Mouse (Mus musculus) intestine, embryonic 14.5 days (tissue): ENCODE data around the gene Akt1s1. TPM values are rescaled to one million over a fixed set of nuclear protein-coding genes. Genes with fewer than 3 reads are reported as not detected.

Experiments
- ATAC-seq: fragments of 200-750 bp; cut with Nextera tagmentation; replicated peaks from 2 replicates; pipeline ENCODE4 v1.8.0; 2017; ENCODE audit warnings: low read depth, moderate number of reproducible peaks, moderate TSS enrichment, moderate library complexity; ENCODE audit not compliant: low FRiP score, low TSS enrichment
- DNase-seq: peaks from one replicate; pipeline ENCODE4 v3.0.0-alpha.2; 2018; ENCODE audit warnings: low spot score
- H3K27ac ChIP-seq: fragments of 300-500 bp; sonication (generic); 2 replicates; pipeline ENCODE4 v1.5.1; 2014; ENCODE audit warnings: low read depth, mild to moderate bottlenecking, control low read depth
- H3K27me3 ChIP-seq: fragments of 300-500 bp; sonication (generic); replicated peaks from 2 replicates; pipeline ENCODE4 v1.6.1; 2014; ENCODE audit warnings: low read length, control low read depth; ENCODE audit not compliant: control insufficient read depth, insufficient read depth
- H3K36me3 ChIP-seq: fragments of 300-500 bp; sonication (generic); 2 replicates; pipeline ENCODE4 v1.6.1; 2014; ENCODE audit warnings: low read length, control low read depth; ENCODE audit not compliant: control insufficient read depth, insufficient read depth
- H3K4me1 ChIP-seq: fragments of 300-500 bp; sonication (generic); replicated peaks from 2 replicates; pipeline ENCODE4 v1.6.1; 2014; ENCODE audit warnings: low read length, control low read depth, mixed read lengths; ENCODE audit not compliant: control insufficient read depth, insufficient read depth
- H3K4me2 ChIP-seq: fragments of 300-500 bp; sonication (generic); 2 replicates; pipeline ENCODE4 v1.6.1; 2014; ENCODE audit warnings: low read length
- H3K4me3 ChIP-seq: fragments of 300-500 bp; sonication (generic); 2 replicates; pipeline ENCODE4 v1.5.1; 2014; ENCODE audit warnings: low read depth, low read length, control low read depth, mixed read lengths
- H3K9ac ChIP-seq: fragments of 300-500 bp; sonication (generic); 2 replicates; pipeline ENCODE4 v1.6.1; 2014; ENCODE audit warnings: mild to moderate bottlenecking, low read length
- H3K9me3 ChIP-seq: fragments of 300-500 bp; sonication (generic); 2 replicates; pipeline ENCODE4 v1.6.1; 2016; ENCODE audit warnings: low read length, control low read depth; ENCODE audit not compliant: control insufficient read depth
- WGBS: fragments of 180-500 bp; shearing (Covaris S2); extraction: QIAGEN DNeasy Blood & Tissue Kit; methylation state at CpG from one replicate; pipeline ENCODE4 v1.1.7; 2014; 5-methylcytosine and 5-hydroxymethylcytosine counted together
- polyA plus RNA-seq: library from polyadenylated mRNA; unstranded; fragments of >200 nt; fragmentation: Nextera tagmentation; extraction: Ambion mirVana; gene quantifications from 2 replicates; pipeline ENCODE4 v1.2.1, GENCODE M21; 2014

Akt1s1 gene
- polyA plus RNA-seq, 1 experiment from 2014 or later, result 68.0 TPM

DNA sequence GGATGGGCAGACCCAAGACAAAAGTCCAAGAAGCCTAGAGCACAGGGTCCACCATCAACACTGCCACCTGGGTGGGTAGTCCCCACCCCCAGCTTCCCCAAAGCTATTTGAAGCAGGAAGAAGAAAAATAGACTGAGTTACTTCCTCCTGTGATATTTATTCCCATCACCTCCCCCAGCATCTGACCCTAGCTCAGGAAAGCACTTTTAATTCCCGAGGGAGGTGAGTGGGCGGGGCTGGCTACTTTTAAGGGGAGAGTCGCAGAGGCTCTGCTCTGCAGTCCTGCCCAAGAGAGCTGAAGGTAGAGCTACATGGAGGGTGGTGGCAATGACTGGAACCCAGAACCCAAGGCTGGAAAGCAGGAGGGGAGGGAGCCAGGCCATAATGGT lies 12.8 kb upstream of the Akt1s1 start:
- Histone ChIP-seq H3K9ac (no peak overlapping the region), H3K27ac (no peak overlapping the region), H3K4me1 (no peaks in the 10 kb centered on the region; the same call in 1 of the 2 replicates), H3K36me3 (peaks cover 20% of the 10 kb centered on the region), H3K4me3 (no peak overlapping the region), H3K27me3 (peaks cover 14% of the 10 kb centered on the region), H3K9me3 (no peaks in the 10 kb centered on the region), H3K4me2 (no peak overlapping the region)
- DNase-seq, result no peak
- 35% methylated on average over 3 of the region's 3 CpGs for WGBS
- ATAC-seq, result no peak

GRCm38 (mm10) chr7:44836423-44837053 lies 12.3 kb upstream of the Akt1s1 start:
- Histone ChIP-seq H3K4me1 (no peaks in the 10 kb centered on the region; the same call in 1 of the 2 replicates), H3K27me3 (peaks cover 14% of the 10 kb centered on the region), H3K4me3 (no peak overlapping the region), H3K9ac (no peak overlapping the region), H3K9me3 (no peaks in the 10 kb centered on the region), H3K36me3 (peaks cover 18% of the 10 kb centered on the region), H3K4me2 (no peak overlapping the region), H3K27ac (no peak overlapping the region)
- DNase-seq (no peak), ATAC-seq (no peak)
- 84% methylated on average over 9 of the region's 9 CpGs for WGBS

GRCm38 (mm10) chr7:44838073-44838472 lies 10.7 kb upstream of the Akt1s1 start:
- Histone ChIP-seq H3K4me3 (no peak overlapping the region), H3K36me3 (peaks cover 25% of the 10 kb centered on the region), H3K9ac (no peak overlapping the region), H3K4me1 (no peaks in the 10 kb centered on the region; the same call in 1 of the 2 replicates), H3K4me2 (no peak overlapping the region), H3K9me3 (no peaks in the 10 kb centered on the region), H3K27me3 (peaks cover 14% of the 10 kb centered on the region), H3K27ac (no peak overlapping the region)
- WGBS, result 78% methylated on average over 6 of the region's 6 CpGs
- DNase-seq (no peak), ATAC-seq (no peak)

DNA sequence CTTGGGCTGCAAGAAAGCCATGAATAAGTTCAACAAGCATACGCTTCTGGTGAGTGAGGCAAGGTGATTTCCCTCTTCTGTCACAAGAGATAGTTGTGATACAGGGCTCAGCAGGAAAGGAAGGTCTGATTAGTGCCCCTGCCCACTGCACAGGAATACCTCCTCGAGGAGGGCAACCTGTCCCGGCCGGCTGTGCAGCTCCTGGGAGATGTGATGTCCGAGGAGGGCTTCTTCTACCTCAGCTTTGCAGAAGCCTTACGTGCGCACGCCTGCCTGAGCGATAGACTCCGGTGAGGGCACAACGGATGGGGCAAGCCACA lies 9.7 kb upstream of the Akt1s1 start:
- Histone ChIP-seq H3K27me3 (peaks cover 14% of the 10 kb centered on the region), H3K9ac (no peak overlapping the region; the same call in 1 of the 2 replicates)

GRCm38 (mm10) chr7:44839491-44840191 lies 9.2 kb upstream of the Akt1s1 start:
- peak overlapping the region; percentile 31 for H3K4me3 ChIP-seq
- H3K4me2 ChIP-seq, result peak overlapping the region; percentile 59
- peak overlapping the region; percentile 32; the same call in 1 of the 2 replicates for H3K9ac ChIP-seq
- H3K36me3 ChIP-seq, result peaks cover 41% of the 10 kb centered on the region
- under 1% methylated on average over 52 of the region's 58 CpGs for WGBS
- H3K9me3 ChIP-seq, result no peaks in the 10 kb centered on the region
- ATAC-seq (peak; percentile 58), DNase-seq (no peak)
- H3K4me1 ChIP-seq, result no peaks in the 10 kb centered on the region; the same call in 1 of the 2 replicates
- peaks cover 14% of the 10 kb centered on the region for H3K27me3 ChIP-seq
- H3K27ac ChIP-seq, result no peak overlapping the region

More for the DNA sequence above, 9.7 kb upstream of the Akt1s1 start:
- Histone ChIP-seq H3K27ac (no peak overlapping the region), H3K4me3 (peak overlapping the region; percentile 31), H3K9me3 (no peaks in the 10 kb centered on the region), H3K36me3 (peaks cover 35% of the 10 kb centered on the region), H3K4me1 (no peaks in the 10 kb centered on the region; the same call in 1 of the 2 replicates), H3K4me2 (peak overlapping the region; percentile 59)
- WGBS, result 29% methylated on average over 11 of the region's 11 CpGs
- ATAC-seq (no peak), DNase-seq (no peak)

- Histone ChIP-seq H3K4me1 (no peaks in the 10 kb centered on the region; the same call in 1 of the 2 replicates), H3K36me3 (peaks cover 48% of the 10 kb centered on the region), H3K27me3 (peaks cover 14% of the 10 kb centered on the region), H3K9me3 (no peaks in the 10 kb centered on the region), H3K4me3 (peak overlapping the region; percentile 31; the same call in 1 of the 2 replicates), H3K9ac (no peak overlapping the region), H3K27ac (no peak overlapping the region), H3K4me2 (no peak overlapping the region; the same call in 1 of the 2 replicates)
- ATAC-seq, result no peak
- 55% methylated on average over 14 of the region's 14 CpGs for WGBS
- no peak for DNase-seq
Observed at GRCm38 (mm10) chr7:44840426-44840825, 8.4 kb upstream of the Akt1s1 start.

DNA sequence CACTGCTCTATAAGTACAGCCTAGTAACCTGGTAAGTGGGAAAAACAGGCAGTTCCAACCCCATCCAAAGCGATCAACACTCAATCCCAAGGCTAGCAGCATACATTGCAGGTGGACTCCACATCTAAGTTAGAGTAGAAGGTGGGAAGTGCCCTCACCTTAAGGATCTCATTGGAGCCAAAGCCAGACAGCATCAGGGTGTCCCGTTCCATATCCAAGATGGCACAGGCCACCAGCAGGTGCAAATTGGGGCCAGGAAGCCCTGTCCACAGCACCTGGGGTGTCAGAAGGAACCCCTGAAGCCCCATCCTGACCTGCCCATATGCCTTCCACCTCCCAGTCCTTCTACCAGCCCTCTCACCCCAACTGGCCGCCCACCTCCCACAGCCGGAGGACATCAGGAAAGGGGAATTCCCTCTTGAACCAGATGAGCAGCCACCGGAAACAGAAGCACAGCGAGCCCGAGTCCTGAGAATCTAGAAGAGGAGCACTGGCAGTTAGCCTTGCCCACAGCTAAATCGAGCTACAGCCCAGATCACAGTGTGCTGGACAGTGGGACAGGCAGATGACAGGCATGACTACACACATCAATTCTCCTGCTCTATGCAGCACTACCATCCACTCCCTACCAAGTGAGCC lies 6.8 kb upstream of the Akt1s1 start:
- Histone ChIP-seq H3K36me3 (peaks cover 63% of the 10 kb centered on the region), H3K9ac (no peak overlapping the region), H3K27ac (no peak overlapping the region), H3K9me3 (no peaks in the 10 kb centered on the region), H3K27me3 (peaks cover 14% of the 10 kb centered on the region), H3K4me3 (no peak overlapping the region), H3K4me1 (no peaks in the 10 kb centered on the region; the same call in 1 of the 2 replicates), H3K4me2 (no peak overlapping the region)
- ATAC-seq (no peak), DNase-seq (no peak)
- WGBS, result 91% methylated on average over 8 of the region's 8 CpGs

- no peak overlapping the region for H3K9ac ChIP-seq
- H3K4me2 ChIP-seq, result no peak overlapping the region
- no peak overlapping the region for H3K4me3 ChIP-seq
- no peak for ATAC-seq
- 94% methylated on average over 10 of the region's 10 CpGs for WGBS
- peaks cover 8% of the 10 kb centered on the region for H3K4me1 ChIP-seq
- H3K9me3 ChIP-seq, result no peaks in the 10 kb centered on the region
- H3K27ac ChIP-seq, result no peak overlapping the region
- no peak for DNase-seq
- H3K27me3 ChIP-seq, result peaks cover 6% of the 10 kb centered on the region
- peaks cover 63% of the 10 kb centered on the region for H3K36me3 ChIP-seq
Observed at GRCm38 (mm10) chr7:44845006-44845405, 3.8 kb upstream of the Akt1s1 start.
